Mouse (Mus musculus) left cerebral cortex, adult 18-20 months (tissue): ENCODE results near the gene Pkd1l1. TPM values are rescaled to one million over a fixed set of nuclear protein-coding genes. Genes with fewer than 3 reads are reported as not detected.
A peak's percentile ranks its signal among the peaks of the same experiment; 100 is the strongest.

Experiments
- DNase-seq, 2 experiments: peaks; one replicate each; pipeline ENCODE4 v3.0.0; 2021 to 2022; ENCODE audit warnings: low spot score in 2 of 2, mixed read lengths in 1 of 2
- long read RNA-seq, 2 experiments: library from polyadenylated mRNA; stranded (forward); transcript quantifications; one replicate each; pipeline ENCODE4 v2.0.0; 2021
- total RNA-seq, 2 experiments: library from RNA; stranded (reverse); gene quantifications; 2 replicates each; pipeline ENCODE4 v1.2.3; 2021

The Pkd1l1 gene
- not detected for total RNA-seq
- long read RNA-seq, experiment 1, partial matches to known transcripts, result 0 of 1 reads
- long read RNA-seq, experiment 1, other reads (novel, unspliced or antisense), result 1 of 1 reads
- long read RNA-seq, experiment 2, result 0 reads

- DNase-seq, result no peak
Measured at GRCm38 (mm10) chr11:8973166-8973565, at the start of gene Pkd1l1. TSS of gene Pkd1l1 (minus strand) at chr11:8973266.

GRCm38 (mm10) chr11:9020207-9020606 is 47.1 kb upstream of the Pkd1l1 start:
- DNase-seq, result no peak

GRCm38 (mm10) chr11:9018491-9019267 is 45.6 kb upstream of the Pkd1l1 start:
- no peak for DNase-seq

GRCm38 (mm10) chr11:9014740-9015139 is 41.7 kb upstream of the Pkd1l1 start:
- no peak for DNase-seq

- DNase-seq, result no peak
Measured at GRCm38 (mm10) chr11:9011348-9011747, 38.3 kb upstream of the Pkd1l1 start.

- DNase-seq, result peak; percentile 78 to 83
Measured at GRCm38 (mm10) chr11:9010853-9011339, 37.8 kb upstream of the Pkd1l1 start, which contains the start of gene Hus1. TSS of gene Hus1 (minus strand) at chr11:9011191.

- DNase-seq, result peak in 1 of 2 experiments; percentile 20
Measured at GRCm38 (mm10) chr11:9010416-9010815, 37.4 kb upstream of the Pkd1l1 start.

- DNase-seq, result no peak
Measured at GRCm38 (mm10) chr11:9008761-9009160, 35.7 kb upstream of the Pkd1l1 start.

GRCm38 (mm10) chr11:8988084-8988483 is 15.0 kb upstream of the Pkd1l1 start:
- DNase-seq, result no peak

GRCm38 (mm10) chr11:8986058-8986457 is 13.0 kb upstream of the Pkd1l1 start:
- DNase-seq, result no peak

GRCm38 (mm10) chr11:8983237-8983861 is 10.3 kb upstream of the Pkd1l1 start:
- peak; percentile 39 to 79 for DNase-seq

GRCm38 (mm10) chr11:8978154-8978553 is 5.1 kb upstream of the Pkd1l1 start:
- DNase-seq, result no peak

GRCm38 (mm10) chr11:8972093-8972492 is 973 bp downstream of the Pkd1l1 start:
- DNase-seq, result no peak

GRCm38 (mm10) chr11:8970509-8970908 is 2.6 kb downstream of the Pkd1l1 start:
- DNase-seq, result no peak

- DNase-seq, result no peak
Measured at GRCm38 (mm10) chr11:8968094-8968493, 5.0 kb downstream of the Pkd1l1 start.

GRCm38 (mm10) chr11:8958572-8958971 is 14.5 kb downstream of the Pkd1l1 start:
- DNase-seq, result peak in 1 of 2 experiments; percentile 28

- no peak for DNase-seq
Measured at GRCm38 (mm10) chr11:8958108-8958507, 15.0 kb downstream of the Pkd1l1 start.

GRCm38 (mm10) chr11:8957023-8957422 is 16.0 kb downstream of the Pkd1l1 start:
- DNase-seq, result no peak

GRCm38 (mm10) chr11:8955678-8956077 is 17.4 kb downstream of the Pkd1l1 start:
- peak; percentile 6 to 28 for DNase-seq

GRCm38 (mm10) chr11:8949765-8950430 is 23.2 kb downstream of the Pkd1l1 start:
- DNase-seq, result no peak

- DNase-seq, result no peak
Measured at GRCm38 (mm10) chr11:8948871-8949270, 24.2 kb downstream of the Pkd1l1 start.

GRCm38 (mm10) chr11:8944114-8944513 is 29.0 kb downstream of the Pkd1l1 start:
- no peak for DNase-seq
